Mouse (Mus musculus): Measurements from ENCODE around the gene Bfar.

GRCm38 (mm10) chr16:13668402-13669108 is 3.1 kb upstream of the Bfar start:
- TF ChIP-seq POLR2A (IDR thresholded peaks at IDR 0.05; ENCODE audit: borderline replicate concordance, control insufficient read depth, low read depth, low read length) (no peak), CTCF (IDR thresholded peaks at IDR 0.05; ENCODE audit: control insufficient read depth, insufficient read depth, low read length) (no peak)

Data from bone marrow, adult 2 months (tissue).